Mouse (Mus musculus) kidney, embryonic 14.5 days (tissue): ENCODE results near the gene Flywch2. TPM values are rescaled to one million over a fixed set of nuclear protein-coding genes. Genes with fewer than 3 reads are reported as not detected.
"Not testable (repeated sequence)": the region's sequence is repeated elsewhere in the genome, so short reads cannot be mapped to it uniquely, and the experiment has no call there.

Source experiments
- ATAC-seq: fragments of 200-750 bp; cut with Nextera tagmentation; 2 replicates; pipeline ENCODE4 v1.8.0; 2017; ENCODE audit warnings: moderate number of reproducible peaks, mild to moderate bottlenecking, moderate TSS enrichment, moderate library complexity; ENCODE audit not compliant: low FRiP score, low TSS enrichment
- H3K27ac ChIP-seq: fragments of 300-500 bp; sonication (generic); 2 replicates; pipeline ENCODE4 v1.5.1; 2014; ENCODE audit warnings: low read depth, mild to moderate bottlenecking, low read length, moderate library complexity, mixed read lengths
- H3K27me3 ChIP-seq: fragments of 300-500 bp; sonication (generic); 2 replicates; pipeline ENCODE4 v1.6.1; 2014; ENCODE audit warnings: mild to moderate bottlenecking, low read length; ENCODE audit not compliant: control insufficient read depth, insufficient read depth
- H3K36me3 ChIP-seq: fragments of 300-500 bp; sonication (generic); 2 replicates; pipeline ENCODE4 v1.6.1; 2014; ENCODE audit warnings: low read length, mixed read lengths; ENCODE audit not compliant: control insufficient read depth, insufficient read depth
- H3K4me1 ChIP-seq: fragments of 300-500 bp; sonication (generic); 2 replicates; pipeline ENCODE4 v1.6.1; 2014; ENCODE audit warnings: low read length, mixed read lengths; ENCODE audit not compliant: control insufficient read depth, insufficient read depth
- H3K4me2 ChIP-seq: fragments of 300-500 bp; sonication (generic); replicated peaks from 2 replicates; pipeline ENCODE4 v1.6.1; 2014; ENCODE audit warnings: low read depth, mild to moderate bottlenecking, low read length
- H3K4me3 ChIP-seq: fragments of 300-500 bp; sonication (generic); 2 replicates; pipeline ENCODE4 v1.5.1; 2014; ENCODE audit warnings: mild to moderate bottlenecking, low read length
- H3K9ac ChIP-seq: fragments of 300-500 bp; sonication (generic); 2 replicates; pipeline ENCODE4 v1.6.1; 2014; ENCODE audit warnings: low read depth, mild to moderate bottlenecking, low read length, moderate library complexity
- H3K9me3 ChIP-seq: fragments of 300-500 bp; sonication (generic); 2 replicates; pipeline ENCODE4 v1.6.1; 2016; ENCODE audit warnings: low read length; ENCODE audit not compliant: control insufficient read depth
- WGBS: fragments of 180-500 bp; shearing (Covaris S2); extraction: QIAGEN DNeasy Blood & Tissue Kit; methylation state at CpG from one replicate; pipeline ENCODE4 v1.1.7; 2014; 5-methylcytosine and 5-hydroxymethylcytosine counted together
- polyA plus RNA-seq: library from polyadenylated mRNA; unstranded; fragments of >200 nt; fragmentation: Nextera tagmentation; extraction: Ambion mirVana; gene quantifications from 2 replicates; pipeline ENCODE4 v1.2.1, GENCODE M21; 2014

The Flywch2 gene
- polyA plus RNA-seq, 1 experiment from 2014 or later = 40.7 TPM

- H3K9ac ChIP-seq = no peak overlapping the region
- H3K4me2 ChIP-seq = no peak overlapping the region
- no peak overlapping the region for H3K27ac ChIP-seq
- no peaks in the 10 kb centered on the region for H3K36me3 ChIP-seq
- ATAC-seq = no peak
- WGBS = 62% methylated on average over 2 of the region's 2 CpGs
- no peaks in the 10 kb centered on the region for H3K9me3 ChIP-seq
- no peak overlapping the region for H3K4me3 ChIP-seq
- no peaks in the 10 kb centered on the region for H3K27me3 ChIP-seq
- H3K4me1 ChIP-seq = no peaks in the 10 kb centered on the region
These were observed 7.4 kb downstream of the Flywch2 start for GRCm38 (mm10) chr17:23778447-23778846.

GRCm38 (mm10) chr17:23777141-23777540, 8.7 kb downstream of the Flywch2 start:
- no peak overlapping the region for H3K9ac ChIP-seq
- WGBS = 76% methylated on average over 2 of the region's 2 CpGs
- H3K4me3 ChIP-seq = no peak overlapping the region
- no peak overlapping the region for H3K4me2 ChIP-seq
- no peak for ATAC-seq
- H3K4me1 ChIP-seq = no peaks in the 10 kb centered on the region
- H3K36me3 ChIP-seq = no peaks in the 10 kb centered on the region
- no peaks in the 10 kb centered on the region for H3K27me3 ChIP-seq
- H3K9me3 ChIP-seq = no peaks in the 10 kb centered on the region
- no peak overlapping the region for H3K27ac ChIP-seq

GRCm38 (mm10) chr17:23776216-23776615, 9.7 kb downstream of the Flywch2 start:
- H3K27me3 ChIP-seq = no peaks in the 10 kb centered on the region
- no peak for ATAC-seq
- H3K36me3 ChIP-seq = no peaks in the 10 kb centered on the region
- H3K4me2 ChIP-seq = no peak overlapping the region
- 72% methylated on average over 10 of the region's 10 CpGs for WGBS
- H3K4me3 ChIP-seq = no peak overlapping the region
- no peaks in the 10 kb centered on the region for H3K9me3 ChIP-seq
- no peak overlapping the region for H3K27ac ChIP-seq
- no peak overlapping the region for H3K9ac ChIP-seq
- no peaks in the 10 kb centered on the region for H3K4me1 ChIP-seq

- Histone ChIP-seq H3K9me3 (no peaks in the 10 kb centered on the region), H3K27ac (no peak overlapping the region), H3K36me3 (no peaks in the 10 kb centered on the region), H3K4me3 (no peak overlapping the region), H3K9ac (no peak overlapping the region), H3K4me1 (peaks cover 7% of the 10 kb centered on the region; the same call in 1 of the 2 replicates), H3K27me3 (no peaks in the 10 kb centered on the region), H3K4me2 (no peak overlapping the region)
- WGBS = 3% methylated on average over 12 of the region's 12 CpGs
- peak; percentile 48 for ATAC-seq
These were observed 11.8 kb downstream of the Flywch2 start for GRCm38 (mm10) chr17:23774090-23774489.

- Histone ChIP-seq H3K27ac (no peak overlapping the region), H3K27me3 (no peaks in the 10 kb centered on the region), H3K4me1 (peaks cover 7% of the 10 kb centered on the region; the same call in 1 of the 2 replicates), H3K9me3 (no peaks in the 10 kb centered on the region), H3K4me2 (no peak overlapping the region), H3K4me3 (no peak overlapping the region), H3K36me3 (peaks cover under 1% of the 10 kb centered on the region; the same call in 1 of the 2 replicates), H3K9ac (no peak overlapping the region)
- WGBS = 72% methylated on average over 6 of the region's 6 CpGs
- ATAC-seq = no peak
These were observed 12.2 kb downstream of the Flywch2 start for GRCm38 (mm10) chr17:23773676-23774075.

- H3K27ac ChIP-seq, H3K4me1 ChIP-seq, ATAC-seq, H3K36me3 ChIP-seq, H3K9me3 ChIP-seq, H3K4me2 ChIP-seq, H3K9ac ChIP-seq, H3K27me3 ChIP-seq: not testable (repeated sequence)
- 100% methylated on average over 2 of the region's 2 CpGs for WGBS
- H3K4me3 ChIP-seq = 0 out of 2 replicates have a peak overlapping the region, but pooled peaks have one; percentile 88
These were observed 13.7 kb downstream of the Flywch2 start for GRCm38 (mm10) chr17:23772219-23772556.

- no peaks in the 10 kb centered on the region for H3K9me3 ChIP-seq
- peak within 1 kb of the TSS; percentile 88 for H3K4me3 ChIP-seq
- H3K4me1 ChIP-seq = peaks cover 7% of the 10 kb centered on the region; the same call in 1 of the 2 replicates
- H3K27ac ChIP-seq = peak within 1 kb of the TSS; percentile 71
- H3K27me3 ChIP-seq = no peaks in the 10 kb centered on the region
- peak within 1 kb of the TSS; percentile 76 for H3K4me2 ChIP-seq
- peak within 1 kb of the TSS; percentile 93 for H3K9ac ChIP-seq
- WGBS = 3% methylated on average over 50 of the region's 58 CpGs
- peak; percentile 98 for ATAC-seq
- H3K36me3 ChIP-seq = peaks cover 4% of the 10 kb centered on the region; the same call in 1 of the 2 replicates
These were observed 14.3 kb downstream of the Flywch2 start, which contains the start of gene Flywch1 for GRCm38 (mm10) chr17:23771284-23772218. Flywch1 (minus strand) TSS chr17:23771602.

- Histone ChIP-seq H3K4me1 (peaks cover 7% of the 10 kb centered on the region; the same call in 1 of the 2 replicates), H3K27ac (peak overlapping the region; percentile 71), H3K4me2 (peak overlapping the region; percentile 76), H3K27me3 (no peaks in the 10 kb centered on the region), H3K36me3 (peaks cover 4% of the 10 kb centered on the region; the same call in 1 of the 2 replicates), H3K4me3 (peak overlapping the region; percentile 88), H3K9me3 (no peaks in the 10 kb centered on the region), H3K9ac (peak overlapping the region; percentile 93)
- WGBS = 2% methylated on average over 19 of the region's 19 CpGs
- ATAC-seq = no peak; the same call in 1 of the 2 replicates
These were observed 15.0 kb downstream of the Flywch2 start for GRCm38 (mm10) chr17:23770896-23771283.

GRCm38 (mm10) chr17:23770493-23770892, 15.4 kb downstream of the Flywch2 start:
- Histone ChIP-seq H3K27me3 (no peaks in the 10 kb centered on the region), H3K4me2 (peak overlapping the region; percentile 76), H3K9me3 (no peaks in the 10 kb centered on the region), H3K9ac (peak overlapping the region; percentile 93), H3K36me3 (peaks cover 4% of the 10 kb centered on the region; the same call in 1 of the 2 replicates), H3K4me1 (peaks cover 7% of the 10 kb centered on the region; the same call in 1 of the 2 replicates), H3K27ac (0 out of 2 replicates have a peak overlapping the region, but pooled peaks have one; percentile 71), H3K4me3 (peak overlapping the region; percentile 88)
- ATAC-seq = no peak
- 14% methylated on average over 2 of the region's 2 CpGs for WGBS
